Mouse (Mus musculus) MEL (cell line): ENCODE results near the gene Gm20883.
"Not testable (repeated sequence)": the region's sequence is repeated elsewhere in the genome, so short reads cannot be mapped to it uniquely, and the experiment has no call there.

Experiments used
- CTCF ChIP-seq, 3 experiments: IDR thresholded peaks in 2 of 3; conservative IDR thresholded peaks in 1 of 3; 2 replicates each; pipeline ENCODE4 v1.5.1; 2011 to 2012; ENCODE audit warnings: low read length in 3 of 3, low read depth in 2 of 3, mild to moderate bottlenecking in 2 of 3, improper control_type of control experiment in 1 of 3, inconsistent platforms in 1 of 3, mixed read lengths in 1 of 3, moderate library complexity in 1 of 3; ENCODE audit not compliant: control insufficient read depth in 1 of 3, insufficient read depth in 1 of 3, poor library complexity in 1 of 3, severe bottlenecking in 1 of 3
- E2F4 ChIP-seq: IDR thresholded peaks from 2 replicates; pipeline ENCODE4 v1.6.1; 2011; ENCODE audit warnings: low read depth, low read length, improper control_type of control experiment, borderline replicate concordance
- EP300 ChIP-seq, 2 experiments: IDR thresholded peaks; 2 replicates each; pipeline ENCODE4 v1.6.1; 2011; ENCODE audit warnings: improper control_type of control experiment in 2 of 2, low read length in 2 of 2, low read depth in 1 of 2, mild to moderate bottlenecking in 1 of 2
- GATA1 ChIP-seq: IDR thresholded peaks from 2 replicates; pipeline ENCODE4 v1.6.1; 2011; ENCODE audit warnings: low read depth, low read length, improper control_type of control experiment
- MAX ChIP-seq: IDR thresholded peaks from 2 replicates; pipeline ENCODE4 v1.6.1; 2011; ENCODE audit warnings: low read length, improper control_type of control experiment
- MYC ChIP-seq: IDR thresholded peaks from 2 replicates; pipeline ENCODE4 v1.6.1; 2011; ENCODE audit warnings: low read depth, mild to moderate bottlenecking, low read length, improper control_type of control experiment, moderate library complexity
- POLR2A ChIP-seq, 2 experiments: IDR thresholded peaks; 2 replicates each; pipeline ENCODE4 v1.6.1; 2011 to 2012; ENCODE audit warnings: low read length in 2 of 2, mild to moderate bottlenecking in 2 of 2, control low read depth in 1 of 2, improper control_type of control experiment in 1 of 2, low read depth in 1 of 2, moderate library complexity in 1 of 2; ENCODE audit not compliant: control insufficient read depth in 1 of 2, insufficient read depth in 1 of 2, poor library complexity in 1 of 2
- POLR2AphosphoS2 ChIP-seq: IDR thresholded peaks from 2 replicates; pipeline ENCODE4 v1.6.1; 2011; ENCODE audit warnings: low read length, improper control_type of control experiment
- SIN3A ChIP-seq: IDR thresholded peaks from 2 replicates; pipeline ENCODE4 v1.6.1; 2012; ENCODE audit warnings: low read length, improper control_type of control experiment, inconsistent platforms
- TAL1 ChIP-seq: IDR thresholded peaks from 2 replicates; pipeline ENCODE4 v1.6.1; 2012; ENCODE audit warnings: mild to moderate bottlenecking, inconsistent platforms, low read length, moderate library complexity, mixed read lengths
- USF1 ChIP-seq: IDR thresholded peaks from 2 replicates; pipeline ENCODE4 v1.6.1; 2014; ENCODE audit warnings: low read depth, mild to moderate bottlenecking, inconsistent platforms, low read length, improper control_type of control experiment, moderate library complexity
- ZNF384 ChIP-seq: IDR thresholded peaks from 2 replicates; pipeline ENCODE4 v1.6.1; 2012; ENCODE audit warnings: low read depth, mild to moderate bottlenecking, inconsistent platforms, low read length, improper control_type of control experiment

GRCm38 (mm10) chrY:50607951-50608350 lies at the start of gene Gm20883:
- not testable (repeated sequence) for TF ChIP-seq ZNF384; TAL1; POLR2A (IDR thresholded peaks at IDR 0.05; ENCODE audit: control insufficient read depth in 1 of 2, insufficient read depth in 1 of 2, low read depth in 1 of 2, low read length in 2 of 2, poor library complexity in 1 of 2); CTCF (IDR thresholded peaks at IDR 0.05 in 2 of 3, conservative IDR thresholded peaks at IDR 0.05 in 1 of 3; ENCODE audit: control insufficient read depth in 1 of 3, insufficient read depth in 1 of 3, low read depth in 2 of 3, low read length in 3 of 3, poor library complexity in 1 of 3, severe bottlenecking in 1 of 3); SIN3A; GATA1; EP300 (IDR thresholded peaks at IDR 0.05; ENCODE audit: low read depth in 1 of 2, low read length in 2 of 2); POLR2AphosphoS2; E2F4; MAX; USF1; MYC
